Mouse (Mus musculus): ENCODE measurements around the gene Mtr. TPM values are rescaled to one million over a fixed set of nuclear protein-coding genes. Genes with fewer than 3 reads are reported as not detected.

The Mtr gene
- polyA plus RNA-seq, 1 experiment: 36.0 TPM

DNA sequence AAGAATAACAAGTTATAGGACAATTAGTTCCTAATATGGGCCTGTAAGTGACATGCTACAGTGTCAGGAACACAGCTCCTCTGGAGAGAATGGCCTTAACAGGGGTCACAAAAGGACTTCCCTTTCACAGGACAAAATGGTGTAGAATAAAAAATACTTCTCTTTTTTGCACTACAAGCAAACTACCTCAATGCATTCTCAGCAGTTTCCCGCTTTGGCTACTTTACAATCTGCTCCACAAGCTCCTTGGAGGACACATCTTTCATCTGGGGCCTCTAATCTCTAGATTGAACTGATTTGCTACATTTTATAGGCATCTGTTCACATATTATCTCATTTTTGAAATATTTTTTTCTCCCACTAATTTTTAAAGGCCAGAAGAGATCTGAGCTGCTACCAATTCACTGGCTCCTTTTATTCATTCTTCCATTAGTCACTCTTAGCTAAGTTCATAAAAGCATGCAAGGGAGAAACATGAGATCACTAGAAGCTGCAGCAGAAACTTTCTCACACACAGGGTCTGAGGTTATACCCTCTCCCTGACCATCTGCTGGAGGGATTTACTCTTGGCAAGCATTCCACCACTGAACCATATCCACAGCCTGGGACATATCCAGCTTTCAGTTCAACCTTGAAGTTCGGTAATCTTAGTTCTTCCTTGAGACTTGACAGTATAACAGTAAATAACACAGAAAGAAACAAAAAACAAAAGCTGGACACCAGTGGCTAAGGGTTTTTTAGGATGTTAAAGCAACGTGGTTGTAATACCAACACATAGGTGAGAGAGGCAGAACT is 1.8 kb downstream of the Mtr start:
- Histone ChIP-seq H3K27me3 (ENCODE audit: control insufficient read depth, insufficient read depth, low read length, poor library complexity, severe bottlenecking) (no peaks in the 10 kb centered on the region), H3K9ac (ENCODE audit: low read depth, poor library complexity, severe bottlenecking) (no peak overlapping the region), H3K4me3 (ENCODE audit: low read depth, low read length) (no peak overlapping the region), H3K36me3 (ENCODE audit: control insufficient read depth, insufficient read depth, low read length, poor library complexity, severe bottlenecking) (peaks cover 9% of the 10 kb centered on the region), H3K4me1 (ENCODE audit: control insufficient read depth, insufficient read depth, low read length) (no peaks in the 10 kb centered on the region), H3K27ac (ENCODE audit: insufficient read depth, low read length) (no peak overlapping the region), H3K9me3 (replicated peaks; ENCODE audit: control insufficient read depth, insufficient read depth, low read length, poor library complexity, severe bottlenecking) (peaks cover 10% of the 10 kb centered on the region)
- TF ChIP-seq CTCF (IDR thresholded peaks at IDR 0.05; ENCODE audit: low read depth, low read length): no peak
- no peak for TF ChIP-seq EP300 (IDR thresholded peaks at IDR 0.05; ENCODE audit: insufficient read depth, low read depth, low read length)
- TF ChIP-seq POLR2A (IDR thresholded peaks at IDR 0.05; ENCODE audit: insufficient read depth, low read length): no peak

DNA sequence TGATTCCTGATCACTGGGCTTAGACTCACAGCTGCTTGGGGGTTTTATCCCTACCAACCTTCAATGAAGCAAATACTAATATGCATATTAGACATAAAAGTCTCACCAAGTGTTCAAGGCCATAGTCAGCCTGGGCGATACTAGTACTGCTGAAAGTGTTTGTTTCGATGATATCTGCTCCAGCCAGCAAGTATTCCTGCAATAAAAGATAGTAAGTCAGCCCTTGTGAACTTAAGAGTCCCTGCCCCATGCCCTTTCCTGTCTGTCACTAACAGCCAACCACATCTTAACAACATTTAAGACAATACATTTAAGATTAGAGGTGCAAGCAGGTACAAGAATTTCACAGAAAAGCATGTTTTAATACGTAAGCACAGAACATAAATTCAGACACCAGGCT is 7.4 kb downstream of the Mtr start:
- TF ChIP-seq POLR2A (IDR thresholded peaks at IDR 0.05; ENCODE audit: insufficient read depth, low read length): no peak
- TF ChIP-seq EP300 (IDR thresholded peaks at IDR 0.05; ENCODE audit: insufficient read depth, low read depth, low read length): no peak
- TF ChIP-seq CTCF (IDR thresholded peaks at IDR 0.05; ENCODE audit: low read depth, low read length): no peak
- Histone ChIP-seq H3K9me3 (replicated peaks; ENCODE audit: control insufficient read depth, insufficient read depth, low read length, poor library complexity, severe bottlenecking) (no peaks in the 10 kb centered on the region), H3K27me3 (ENCODE audit: control insufficient read depth, insufficient read depth, low read length, poor library complexity, severe bottlenecking) (no peaks in the 10 kb centered on the region; the same call in 1 of the 2 replicates), H3K27ac (ENCODE audit: insufficient read depth, low read length) (no peak overlapping the region), H3K9ac (ENCODE audit: low read depth, poor library complexity, severe bottlenecking) (no peak overlapping the region), H3K4me3 (ENCODE audit: low read depth, low read length) (no peak overlapping the region), H3K4me1 (ENCODE audit: control insufficient read depth, insufficient read depth, low read length) (no peaks in the 10 kb centered on the region), H3K36me3 (ENCODE audit: control insufficient read depth, insufficient read depth, low read length, poor library complexity, severe bottlenecking) (peaks cover 35% of the 10 kb centered on the region)

DNA sequence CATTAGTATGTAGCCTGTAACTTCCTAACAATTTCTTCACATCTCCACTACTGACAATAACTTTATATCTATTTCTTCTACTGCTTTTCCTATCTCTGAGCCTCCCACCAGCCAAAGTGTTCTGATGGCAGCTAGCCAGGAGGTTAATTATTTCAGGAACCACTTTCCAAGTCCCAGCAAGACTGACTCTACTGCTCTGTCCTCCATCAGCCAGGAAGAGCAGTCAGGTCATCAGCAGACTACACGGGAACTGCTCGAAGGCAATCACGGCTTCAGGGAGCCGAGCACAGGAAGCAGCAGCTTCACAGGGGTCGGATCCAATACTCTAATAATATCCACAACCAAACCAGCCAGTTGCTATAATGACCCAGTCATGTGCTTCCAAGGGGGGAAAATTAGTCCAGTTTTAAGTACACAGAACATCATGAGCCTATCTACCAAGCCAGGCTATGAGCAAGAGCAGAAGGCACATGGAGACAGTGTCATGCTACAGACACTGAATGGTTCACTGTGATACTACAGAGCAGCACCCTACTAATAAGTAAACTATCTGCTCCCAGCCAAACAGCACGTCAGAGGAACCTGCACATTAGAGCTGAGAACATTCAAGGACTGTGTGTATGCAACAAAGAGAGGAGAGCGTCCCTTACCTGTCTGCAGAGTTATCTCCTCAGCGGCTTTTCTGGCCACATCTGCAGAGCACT is 8.6 kb downstream of the Mtr start:
- Histone ChIP-seq H3K4me1 (ENCODE audit: control insufficient read depth, insufficient read depth, low read length) (no peaks in the 10 kb centered on the region), H3K9ac (ENCODE audit: low read depth, poor library complexity, severe bottlenecking) (no peak overlapping the region), H3K27ac (ENCODE audit: insufficient read depth, low read length) (no peak overlapping the region), H3K4me3 (ENCODE audit: low read depth, low read length) (no peak overlapping the region), H3K9me3 (replicated peaks; ENCODE audit: control insufficient read depth, insufficient read depth, low read length, poor library complexity, severe bottlenecking) (no peaks in the 10 kb centered on the region), H3K27me3 (ENCODE audit: control insufficient read depth, insufficient read depth, low read length, poor library complexity, severe bottlenecking) (no peaks in the 10 kb centered on the region; the same call in 1 of the 2 replicates), H3K36me3 (ENCODE audit: control insufficient read depth, insufficient read depth, low read length, poor library complexity, severe bottlenecking) (peaks cover 35% of the 10 kb centered on the region)
- no peak for TF ChIP-seq CTCF (IDR thresholded peaks at IDR 0.05; ENCODE audit: low read depth, low read length)
- no peak for TF ChIP-seq POLR2A (IDR thresholded peaks at IDR 0.05; ENCODE audit: insufficient read depth, low read length)
- TF ChIP-seq EP300 (IDR thresholded peaks at IDR 0.05; ENCODE audit: insufficient read depth, low read depth, low read length): no peak

DNA sequence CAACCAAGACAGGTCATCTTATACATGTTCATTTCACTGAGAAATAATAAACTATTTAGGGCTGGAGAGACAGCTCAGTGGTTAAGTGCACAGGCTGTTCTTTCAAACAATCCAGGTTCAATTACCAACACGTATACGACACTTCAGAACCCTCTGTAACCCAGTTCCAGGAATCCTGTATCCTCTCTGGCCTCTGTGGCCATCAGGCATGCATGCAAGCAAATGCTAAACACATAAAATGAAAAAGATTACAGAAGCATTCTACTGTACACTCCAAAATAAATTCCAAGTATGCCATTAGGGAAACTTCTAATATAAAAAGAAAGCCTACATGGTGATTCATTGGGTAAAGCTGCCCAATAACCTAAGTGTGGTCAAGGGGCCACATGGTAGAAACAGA is 12.0 kb downstream of the Mtr start:
- H3K36me3 ChIP-seq (ENCODE audit: control insufficient read depth, insufficient read depth, low read length, poor library complexity, severe bottlenecking): peaks cover 38% of the 10 kb centered on the region
- no peak overlapping the region for H3K9ac ChIP-seq (ENCODE audit: low read depth, poor library complexity, severe bottlenecking)
- H3K27me3 ChIP-seq (ENCODE audit: control insufficient read depth, insufficient read depth, low read length, poor library complexity, severe bottlenecking): no peaks in the 10 kb centered on the region; the same call in 1 of the 2 replicates
- TF ChIP-seq POLR2A (IDR thresholded peaks at IDR 0.05; ENCODE audit: insufficient read depth, low read length): no peak
- TF ChIP-seq CTCF (IDR thresholded peaks at IDR 0.05; ENCODE audit: low read depth, low read length): no peak
- TF ChIP-seq EP300 (IDR thresholded peaks at IDR 0.05; ENCODE audit: insufficient read depth, low read depth, low read length): no peak
- H3K4me1 ChIP-seq (ENCODE audit: control insufficient read depth, insufficient read depth, low read length): no peaks in the 10 kb centered on the region
- no peaks in the 10 kb centered on the region for H3K9me3 ChIP-seq (replicated peaks; ENCODE audit: control insufficient read depth, insufficient read depth, low read length, poor library complexity, severe bottlenecking)
- H3K27ac ChIP-seq (ENCODE audit: insufficient read depth, low read length): no peak overlapping the region
- H3K4me3 ChIP-seq (ENCODE audit: low read depth, low read length): no peak overlapping the region

DNA sequence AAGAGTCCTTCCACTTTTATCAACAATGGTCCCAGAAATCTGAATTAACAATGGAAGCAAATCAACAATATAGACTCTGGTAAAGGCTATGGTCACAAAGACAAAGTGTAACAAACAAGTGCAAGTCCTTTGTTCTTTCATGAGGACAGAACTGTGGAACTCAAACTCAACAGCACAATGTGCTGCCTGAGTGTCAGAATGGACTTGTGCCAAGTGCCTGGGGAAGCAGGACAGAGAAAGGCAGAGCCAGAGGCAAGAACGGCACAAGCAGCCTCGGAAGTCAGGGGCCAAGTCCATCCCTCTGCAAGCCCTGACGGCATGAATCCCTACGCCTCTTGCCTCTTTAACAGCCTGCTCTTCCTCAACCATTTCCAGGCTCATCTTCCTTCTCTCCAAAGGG is 13.9 kb downstream of the Mtr start:
- no peaks in the 10 kb centered on the region for H3K4me1 ChIP-seq (ENCODE audit: control insufficient read depth, insufficient read depth, low read length)
- H3K27me3 ChIP-seq (ENCODE audit: control insufficient read depth, insufficient read depth, low read length, poor library complexity, severe bottlenecking): no peaks in the 10 kb centered on the region; the same call in 1 of the 2 replicates
- TF ChIP-seq EP300 (IDR thresholded peaks at IDR 0.05; ENCODE audit: insufficient read depth, low read depth, low read length) (no peak), CTCF (IDR thresholded peaks at IDR 0.05; ENCODE audit: low read depth, low read length) (no peak)
- H3K27ac ChIP-seq (ENCODE audit: insufficient read depth, low read length): no peak overlapping the region
- H3K9me3 ChIP-seq (replicated peaks; ENCODE audit: control insufficient read depth, insufficient read depth, low read length, poor library complexity, severe bottlenecking): no peaks in the 10 kb centered on the region
- H3K36me3 ChIP-seq (ENCODE audit: control insufficient read depth, insufficient read depth, low read length, poor library complexity, severe bottlenecking): peaks cover 30% of the 10 kb centered on the region
- H3K4me3 ChIP-seq (ENCODE audit: low read depth, low read length): no peak overlapping the region
- H3K9ac ChIP-seq (ENCODE audit: low read depth, poor library complexity, severe bottlenecking): no peak overlapping the region

DNA sequence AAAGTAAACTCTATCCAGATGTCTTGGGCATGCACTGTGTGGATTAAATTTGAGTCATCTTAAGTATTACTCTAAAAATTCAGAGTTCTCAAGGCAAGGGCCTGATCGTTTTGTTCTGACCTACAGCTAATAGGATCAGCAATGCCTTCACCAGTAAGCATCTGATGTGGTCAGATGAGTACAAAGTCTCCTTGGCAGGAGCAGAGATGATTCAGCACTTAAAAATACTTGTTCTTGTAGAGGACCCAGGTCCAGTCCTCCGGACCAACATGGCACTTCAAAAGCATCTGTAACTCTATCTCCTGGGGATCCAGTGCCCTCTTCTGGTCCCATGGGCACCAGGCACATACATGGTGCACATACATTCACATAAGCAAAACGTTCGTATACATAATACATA is 25.8 kb downstream of the Mtr start:
- no peak overlapping the region for H3K4me3 ChIP-seq (ENCODE audit: low read depth, low read length)
- H3K9ac ChIP-seq (ENCODE audit: low read depth, poor library complexity, severe bottlenecking): no peak overlapping the region
- no peak overlapping the region for H3K27ac ChIP-seq (ENCODE audit: insufficient read depth, low read length)
- peaks cover 6% of the 10 kb centered on the region; the same call in 1 of the 2 replicates for H3K36me3 ChIP-seq (ENCODE audit: control insufficient read depth, insufficient read depth, low read length, poor library complexity, severe bottlenecking)
- H3K9me3 ChIP-seq (replicated peaks; ENCODE audit: control insufficient read depth, insufficient read depth, low read length, poor library complexity, severe bottlenecking): no peaks in the 10 kb centered on the region; the same call in 1 of the 2 replicates
- TF ChIP-seq EP300 (IDR thresholded peaks at IDR 0.05; ENCODE audit: insufficient read depth, low read depth, low read length): no peak
- TF ChIP-seq POLR2A (IDR thresholded peaks at IDR 0.05; ENCODE audit: insufficient read depth, low read length): no peak
- no peak for TF ChIP-seq CTCF (IDR thresholded peaks at IDR 0.05; ENCODE audit: low read depth, low read length)
- H3K27me3 ChIP-seq (ENCODE audit: control insufficient read depth, insufficient read depth, low read length, poor library complexity, severe bottlenecking): no peaks in the 10 kb centered on the region
- H3K4me1 ChIP-seq (ENCODE audit: control insufficient read depth, insufficient read depth, low read length): no peaks in the 10 kb centered on the region

Data from ES-Bruce4 (cell line).